Mouse (Mus musculus): ENCODE results near the gene Krtap13-1. TPM values are rescaled to one million over a fixed set of nuclear protein-coding genes. Genes with fewer than 3 reads are reported as not detected.
"Not testable (repeated sequence)": the region's sequence is repeated elsewhere in the genome, so short reads cannot be mapped to it uniquely, and the experiment has no call there.

Gene Krtap13-1
- polyA plus RNA-seq, 1 experiment = not detected

DNA sequence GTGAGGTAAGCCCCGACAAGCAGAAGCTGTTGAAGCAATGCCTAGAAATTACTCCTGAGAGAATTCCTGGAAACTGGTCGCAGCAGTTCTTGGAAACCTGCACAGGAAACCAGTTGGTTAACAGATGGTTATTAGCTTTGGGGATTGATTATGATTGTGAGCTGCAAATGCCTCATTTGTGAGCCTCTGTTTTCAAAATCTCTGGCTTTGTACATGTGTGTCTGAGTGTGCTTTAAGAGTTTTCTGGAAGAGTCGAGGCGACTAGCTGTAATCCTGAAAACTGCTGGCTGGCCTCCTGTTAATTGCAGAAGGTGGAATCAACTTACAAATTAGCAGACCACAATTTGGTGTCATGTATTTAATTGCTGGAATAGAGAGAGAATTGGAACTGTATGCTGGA, 19.3 kb downstream of the Krtap13-1 start:
- H3K9me3 ChIP-seq (replicated peaks; ENCODE audit: control insufficient read depth, insufficient read depth, low read length, poor library complexity, severe bottlenecking) = no peaks in the 10 kb centered on the region
- no peaks in the 10 kb centered on the region for H3K27me3 ChIP-seq (ENCODE audit: control insufficient read depth, insufficient read depth, low read length, poor library complexity, severe bottlenecking)
- no peak overlapping the region for H3K4me3 ChIP-seq (ENCODE audit: low read depth, low read length)
- no peak for TF ChIP-seq CTCF (IDR thresholded peaks at IDR 0.05; ENCODE audit: low read depth, low read length)
- no peak for TF ChIP-seq POLR2A (IDR thresholded peaks at IDR 0.05; ENCODE audit: insufficient read depth, low read length)
- no peak for TF ChIP-seq EP300 (IDR thresholded peaks at IDR 0.05; ENCODE audit: insufficient read depth, low read depth, low read length)
- no peaks in the 10 kb centered on the region for H3K4me1 ChIP-seq (ENCODE audit: control insufficient read depth, insufficient read depth, low read length)
- no peaks in the 10 kb centered on the region for H3K36me3 ChIP-seq (ENCODE audit: control insufficient read depth, insufficient read depth, low read length, poor library complexity, severe bottlenecking)
- H3K9ac ChIP-seq (ENCODE audit: low read depth, poor library complexity, severe bottlenecking) = no peak overlapping the region
- no peak overlapping the region for H3K27ac ChIP-seq (ENCODE audit: insufficient read depth, low read length)

DNA sequence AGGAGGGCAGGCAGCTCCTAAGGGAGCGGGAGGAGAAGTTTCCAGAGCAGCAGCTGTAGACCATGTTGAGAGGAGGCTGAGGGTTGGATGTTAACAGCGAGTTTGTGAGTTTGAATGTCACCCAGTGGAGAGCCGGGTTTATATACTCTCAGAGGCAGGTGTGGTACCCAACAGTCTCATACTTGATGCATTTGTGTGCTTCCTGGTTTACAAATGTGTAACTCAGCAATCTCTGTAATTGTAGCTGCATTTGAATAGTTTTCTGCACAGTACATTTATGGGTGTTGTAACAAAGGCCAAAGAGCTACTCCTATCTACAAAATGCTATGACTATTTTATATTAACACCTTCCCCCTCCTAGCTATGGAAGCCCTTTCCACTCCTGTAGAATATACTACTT, 22.9 kb downstream of the Krtap13-1 start, which contains the start of gene Krtap13:
Krtap13 (minus strand) TSS at position 101 of the 400 bp plus-strand sequence.
- not testable (repeated sequence) for H3K4me3 ChIP-seq (ENCODE audit: low read depth, low read length); H3K9me3 ChIP-seq (replicated peaks; ENCODE audit: control insufficient read depth, insufficient read depth, low read length, poor library complexity, severe bottlenecking); H3K27ac ChIP-seq (ENCODE audit: insufficient read depth, low read length); H3K36me3 ChIP-seq (ENCODE audit: control insufficient read depth, insufficient read depth, low read length, poor library complexity, severe bottlenecking); H3K27me3 ChIP-seq (ENCODE audit: control insufficient read depth, insufficient read depth, low read length, poor library complexity, severe bottlenecking); H3K9ac ChIP-seq (ENCODE audit: low read depth, poor library complexity, severe bottlenecking); H3K4me1 ChIP-seq (ENCODE audit: control insufficient read depth, insufficient read depth, low read length)

DNA sequence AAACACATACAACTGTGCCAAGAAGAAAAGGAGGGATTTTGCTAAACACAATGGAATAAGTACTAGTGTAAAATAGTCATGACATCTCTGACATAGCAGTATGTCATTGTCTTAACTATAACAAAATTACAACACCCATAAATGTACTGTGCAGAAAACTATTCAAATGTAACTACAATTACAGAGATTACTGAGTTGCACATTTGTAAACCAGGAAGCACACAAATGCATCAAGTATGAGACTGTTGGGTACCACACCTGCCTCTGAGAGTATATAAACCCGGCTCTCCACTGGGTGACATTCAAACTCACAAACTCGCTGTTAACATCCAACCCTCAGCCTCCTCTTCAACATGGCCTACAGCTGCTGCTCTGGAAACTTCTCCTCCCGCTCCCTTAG, 29.9 kb downstream of the Krtap13-1 start, which contains the start of gene 2310034C09Rik:
2310034C09Rik (plus strand) TSS at position 301 of the 400 bp plus-strand sequence.
- H3K27me3 ChIP-seq (ENCODE audit: control insufficient read depth, insufficient read depth, low read length, poor library complexity, severe bottlenecking); H3K4me1 ChIP-seq (ENCODE audit: control insufficient read depth, insufficient read depth, low read length); H3K9me3 ChIP-seq (replicated peaks; ENCODE audit: control insufficient read depth, insufficient read depth, low read length, poor library complexity, severe bottlenecking); H3K36me3 ChIP-seq (ENCODE audit: control insufficient read depth, insufficient read depth, low read length, poor library complexity, severe bottlenecking); H3K9ac ChIP-seq (ENCODE audit: low read depth, poor library complexity, severe bottlenecking); H3K4me3 ChIP-seq (ENCODE audit: low read depth, low read length); H3K27ac ChIP-seq (ENCODE audit: insufficient read depth, low read length): not testable (repeated sequence)

DNA sequence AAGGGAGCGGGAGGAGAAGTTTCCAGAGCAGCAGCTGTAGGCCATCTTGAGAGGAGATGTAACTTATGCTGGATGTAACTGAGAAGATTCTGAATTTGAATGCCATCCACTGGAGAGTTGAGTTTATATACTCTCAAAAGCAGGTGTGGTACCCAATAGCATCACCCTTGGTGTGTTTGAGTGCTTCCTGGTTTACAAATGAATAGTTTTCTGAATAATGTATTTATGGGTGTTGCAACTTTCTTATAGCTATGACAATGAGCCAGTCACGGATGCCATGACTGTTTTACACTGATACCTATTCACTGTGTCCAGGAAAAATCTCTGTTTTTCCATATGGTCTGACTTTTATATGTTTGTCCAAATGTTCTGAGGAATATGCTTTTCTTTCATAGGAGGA, 45.4 kb downstream of the Krtap13-1 start, which contains the start of gene 2310057N15Rik:
2310057N15Rik (minus strand) TSS at position 101 of the 400 bp plus-strand sequence.
- TF ChIP-seq POLR2A (IDR thresholded peaks at IDR 0.05; ENCODE audit: insufficient read depth, low read length) (no peak), EP300 (IDR thresholded peaks at IDR 0.05; ENCODE audit: insufficient read depth, low read depth, low read length) (no peak), CTCF (IDR thresholded peaks at IDR 0.05; ENCODE audit: low read depth, low read length) (no peak)
- H3K4me1 ChIP-seq (ENCODE audit: control insufficient read depth, insufficient read depth, low read length) = no peaks in the 10 kb centered on the region
- no peak within 1 kb of the TSS for H3K9ac ChIP-seq (ENCODE audit: low read depth, poor library complexity, severe bottlenecking)
- H3K9me3 ChIP-seq (replicated peaks; ENCODE audit: control insufficient read depth, insufficient read depth, low read length, poor library complexity, severe bottlenecking) = no peaks in the 10 kb centered on the region
- H3K27me3 ChIP-seq (ENCODE audit: control insufficient read depth, insufficient read depth, low read length, poor library complexity, severe bottlenecking) = no peaks in the 10 kb centered on the region
- no peak within 1 kb of the TSS for H3K4me3 ChIP-seq (ENCODE audit: low read depth, low read length)
- no peaks in the 10 kb centered on the region for H3K36me3 ChIP-seq (ENCODE audit: control insufficient read depth, insufficient read depth, low read length, poor library complexity, severe bottlenecking)
- no peak within 1 kb of the TSS for H3K27ac ChIP-seq (ENCODE audit: insufficient read depth, low read length)

DNA sequence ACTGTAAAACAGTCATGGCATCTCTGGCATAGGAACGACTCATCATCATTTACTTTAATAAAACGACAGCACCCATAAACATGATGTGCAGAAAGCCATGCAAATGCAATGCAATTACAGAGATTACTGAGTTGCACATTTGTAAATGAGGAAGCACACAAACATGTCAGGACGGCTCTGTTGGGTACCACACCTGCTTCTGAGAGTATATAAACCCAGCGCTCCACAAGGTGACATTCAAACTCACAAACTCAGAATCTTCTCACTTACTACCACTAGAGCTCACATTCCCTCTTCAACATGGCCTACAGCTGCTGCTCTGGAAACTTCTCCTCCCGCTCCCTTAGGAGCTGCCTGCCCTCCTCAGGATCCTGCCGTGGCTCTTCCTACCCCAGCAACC, 48.9 kb downstream of the Krtap13-1 start, which contains the start of gene Gm5965:
Gm5965 (plus strand) TSS at position 301 of the 400 bp plus-strand sequence.
- no peaks in the 10 kb centered on the region for H3K36me3 ChIP-seq (ENCODE audit: control insufficient read depth, insufficient read depth, low read length, poor library complexity, severe bottlenecking)
- TF ChIP-seq CTCF (IDR thresholded peaks at IDR 0.05; ENCODE audit: low read depth, low read length) = no peak
- no peak within 1 kb of the TSS for H3K27ac ChIP-seq (ENCODE audit: insufficient read depth, low read length)
- no peaks in the 10 kb centered on the region for H3K9me3 ChIP-seq (replicated peaks; ENCODE audit: control insufficient read depth, insufficient read depth, low read length, poor library complexity, severe bottlenecking)
- no peak within 1 kb of the TSS for H3K9ac ChIP-seq (ENCODE audit: low read depth, poor library complexity, severe bottlenecking)
- no peaks in the 10 kb centered on the region; the same call in 1 of the 2 replicates for H3K27me3 ChIP-seq (ENCODE audit: control insufficient read depth, insufficient read depth, low read length, poor library complexity, severe bottlenecking)
- H3K4me3 ChIP-seq (ENCODE audit: low read depth, low read length) = no peak within 1 kb of the TSS
- no peaks in the 10 kb centered on the region for H3K4me1 ChIP-seq (ENCODE audit: control insufficient read depth, insufficient read depth, low read length)

Other genes with a start within 250 kb of the Krtap13-1 start
- not detected in 2 replicates for gene Cldn17, start 221.9 kb upstream of the Krtap13-1 start, polyA plus RNA-seq (2011; ENCODE audit: insufficient read depth, insufficient read length, low read depth, missing spikeins)
- not detected in 2 replicates for gene Cldn8, start 165.7 kb upstream of the Krtap13-1 start, polyA plus RNA-seq (2011; ENCODE audit: insufficient read depth, insufficient read length, low read depth, missing spikeins)
- not detected in 2 replicates for gene Krtap24-1, start 116.6 kb upstream of the Krtap13-1 start, polyA plus RNA-seq (2011; ENCODE audit: insufficient read depth, insufficient read length, low read depth, missing spikeins)
- not detected in 2 replicates for gene 2310079G19Rik, start 101.2 kb upstream of the Krtap13-1 start, polyA plus RNA-seq (2011; ENCODE audit: insufficient read depth, insufficient read length, low read depth, missing spikeins)
- gene Krtap26-1, start 81.1 kb upstream of the Krtap13-1 start, polyA plus RNA-seq (2011; ENCODE audit: insufficient read depth, insufficient read length, low read depth, missing spikeins) = not detected in 2 replicates
- gene Krtap27-1, start 57.2 kb upstream of the Krtap13-1 start, polyA plus RNA-seq (2011; ENCODE audit: insufficient read depth, insufficient read length, low read depth, missing spikeins) = not detected in 2 replicates
- gene 2310061N02Rik, start 20.9 kb upstream of the Krtap13-1 start, polyA plus RNA-seq (2011; ENCODE audit: insufficient read depth, insufficient read length, low read depth, missing spikeins) = not detected in 2 replicates
- gene Krtap13, start 22.8 kb downstream of the Krtap13-1 start, polyA plus RNA-seq (2011; ENCODE audit: insufficient read depth, insufficient read length, low read depth, missing spikeins) = not detected in 2 replicates
- gene 2310034C09Rik, start 30.0 kb downstream of the Krtap13-1 start, polyA plus RNA-seq (2011; ENCODE audit: insufficient read depth, insufficient read length, low read depth, missing spikeins) = not detected in 2 replicates
- not detected in 2 replicates for gene 2310057N15Rik, start 45.3 kb downstream of the Krtap13-1 start, polyA plus RNA-seq (2011; ENCODE audit: insufficient read depth, insufficient read length, low read depth, missing spikeins)
- not detected in 2 replicates for gene Gm5965, start 49.0 kb downstream of the Krtap13-1 start, polyA plus RNA-seq (2011; ENCODE audit: insufficient read depth, insufficient read length, low read depth, missing spikeins)
- not detected in 2 replicates for gene Gm20741, start 83.4 kb downstream of the Krtap13-1 start, polyA plus RNA-seq (2011; ENCODE audit: insufficient read depth, insufficient read length, low read depth, missing spikeins)
- gene Krtap15, start 91.4 kb downstream of the Krtap13-1 start, polyA plus RNA-seq (2011; ENCODE audit: insufficient read depth, insufficient read length, low read depth, missing spikeins) = not detected in 2 replicates
- gene Krtap14, start 97.3 kb downstream of the Krtap13-1 start, polyA plus RNA-seq (2011; ENCODE audit: insufficient read depth, insufficient read length, low read depth, missing spikeins) = not detected in 2 replicates
- gene Krtap19-1, start 140.5 kb downstream of the Krtap13-1 start, polyA plus RNA-seq (2011; ENCODE audit: insufficient read depth, insufficient read length, low read depth, missing spikeins) = not detected in 2 replicates
- not detected in 2 replicates for gene Krtap19-2, start 145.4 kb downstream of the Krtap13-1 start, polyA plus RNA-seq (2011; ENCODE audit: insufficient read depth, insufficient read length, low read depth, missing spikeins)
- gene Krtap19-3, start 149.2 kb downstream of the Krtap13-1 start, polyA plus RNA-seq (2011; ENCODE audit: insufficient read depth, insufficient read length, low read depth, missing spikeins) = not detected in 2 replicates
- gene Krtap19-4, start 156.2 kb downstream of the Krtap13-1 start, polyA plus RNA-seq (2011; ENCODE audit: insufficient read depth, insufficient read length, low read depth, missing spikeins) = not detected in 2 replicates
- not detected in 2 replicates for gene Krtap19-5, start 167.6 kb downstream of the Krtap13-1 start, polyA plus RNA-seq (2011; ENCODE audit: insufficient read depth, insufficient read length, low read depth, missing spikeins)
- gene Krtap19-9b, start 203.4 kb downstream of the Krtap13-1 start, polyA plus RNA-seq (2011; ENCODE audit: insufficient read depth, insufficient read length, low read depth, missing spikeins) = not detected in 2 replicates
- gene Krtap16-3, start 234.0 kb downstream of the Krtap13-1 start, polyA plus RNA-seq (2011; ENCODE audit: insufficient read depth, insufficient read length, low read depth, missing spikeins) = not detected in 2 replicates

Measured in ES-Bruce4 (cell line).